Comparison of ENCODE assay signal across 8 mouse cellular contexts in the genomic region with DNA sequence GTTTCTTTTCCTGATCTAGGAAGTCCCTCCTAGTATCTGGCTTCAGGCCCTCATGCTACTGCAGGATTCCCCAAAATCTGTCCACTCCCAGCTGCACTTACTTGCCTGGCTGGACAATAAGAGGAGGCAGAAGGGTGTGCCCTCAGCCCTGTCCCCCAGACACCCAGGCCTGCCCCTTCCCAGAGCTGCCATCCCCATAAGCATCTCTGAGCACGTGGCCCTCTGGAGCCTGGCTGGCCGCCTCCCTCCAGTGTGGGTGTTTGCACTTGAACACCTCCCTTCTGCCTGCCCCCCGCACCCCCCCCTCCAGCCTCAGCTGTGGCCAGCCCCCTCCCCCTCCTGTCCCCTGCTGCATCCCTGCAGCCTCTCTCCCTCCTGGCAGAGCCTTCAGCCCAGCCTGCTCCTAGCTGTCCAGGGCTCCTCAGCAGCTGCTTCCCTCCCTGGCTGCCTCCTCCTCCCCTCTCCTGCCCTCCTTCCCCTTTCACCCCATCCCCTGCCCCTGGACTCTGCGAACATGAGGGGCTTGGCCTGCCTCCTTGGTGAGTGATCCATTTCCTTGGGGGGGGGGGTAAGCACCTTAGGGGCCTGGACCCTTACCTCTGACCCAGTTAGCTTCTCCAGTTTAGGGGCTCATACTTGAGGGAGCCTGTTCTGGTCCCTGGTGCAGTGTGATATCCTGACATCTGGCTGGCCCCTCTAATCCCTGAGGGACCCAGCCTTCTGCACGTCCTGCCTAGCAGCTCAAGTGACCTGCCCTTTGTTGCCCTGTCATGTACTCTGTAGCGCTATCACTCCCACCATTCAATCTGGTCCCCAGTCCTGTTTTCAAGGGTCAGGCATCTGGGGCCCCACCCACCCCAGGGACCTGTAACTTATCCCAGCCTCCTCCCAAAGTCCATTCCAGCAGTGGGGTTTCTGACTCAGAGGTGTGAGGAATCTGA. TPM values are rescaled to one million over a fixed set of nuclear protein-coding genes. Genes with fewer than 3 reads are reported as not detected.
A peak's percentile ranks its signal among the peaks of the same experiment; 100 is the strongest.
DNase-seq lines count a peak whose midpoint lies in the region; ATAC-seq lines count a peak whose summit lies in the region.

A gene (plus strand): TSS at position 345 of the 941 bp plus-strand sequence.

- no peaks in the 10 kb centered on the region for H3K9me3 ChIP-seq in hindbrain, embryonic 11.5 days (ENCODE audit: control insufficient read depth, low read length)

- H3K4me1 ChIP-seq in hindbrain, embryonic 11.5 days (replicated peaks; ENCODE audit: control insufficient read depth, insufficient read depth, low read length), result peaks cover 29% of the 10 kb centered on the region

- 7% methylated on average over 5 of the region's 6 CpGs for WGBS in hindbrain, embryonic 11.5 days

- H3K27me3 ChIP-seq in hindbrain, embryonic 11.5 days (ENCODE audit: control insufficient read depth, insufficient read depth, low read length), result no peaks in the 10 kb centered on the region

- peak within 1 kb of the TSS; percentile 14; the same call in 1 of the 2 replicates for H3K4me2 ChIP-seq in hindbrain, embryonic 11.5 days (replicated peaks; ENCODE audit: low read depth, low read length)

- peak; percentile 29 for DNase-seq in adrenal gland, postnatal 10 days
- DNase-seq in adrenal gland, adult 2 months, result no peak
- peak; percentile 91 for DNase-seq in NIH3T3 (ENCODE audit: low read depth)
- peak; percentile 23 for DNase-seq in forelimb bud, embryonic 11.5 days (ENCODE audit: low read depth, low spot score)
- DNase-seq in hindbrain, embryonic 11.5 days (ENCODE audit: low spot score), result peak; percentile 49
- DNase-seq in lung, postnatal 4 days, result peak; percentile 63 to 88
- DNase-seq in urinary bladder, postnatal 14 days (ENCODE audit: low spot score), result peak; percentile 66
- DNase-seq in layer of hippocampus, postnatal 25 days (ENCODE audit: extremely low spot score in 1 of 2, low spot score in 1 of 2), result no peak

- H3K36me3 ChIP-seq in hindbrain, embryonic 11.5 days (ENCODE audit: control insufficient read depth, insufficient read depth, low read length), result no peaks in the 10 kb centered on the region

- ATAC-seq in hindbrain, embryonic 11.5 days (ENCODE audit: low FRiP score), result peak; percentile 34

- H3K27ac ChIP-seq in hindbrain, embryonic 11.5 days (ENCODE audit: low read depth, low read length), result peak within 1 kb of the TSS; percentile 93

- H3K9ac ChIP-seq in hindbrain, embryonic 11.5 days (ENCODE audit: low read depth, low read length), result peak within 1 kb of the TSS; percentile 42

- H3K4me3 ChIP-seq in hindbrain, embryonic 11.5 days (ENCODE audit: low read depth, low read length), result no peak within 1 kb of the TSS

RNA-seq across cellular contexts. Expression of the gene that starts here (rescaled TPM):
- total RNA-seq in adrenal gland, postnatal 10 days (2021), result 1 to 10 TPM; 5.9 to 6.9 TPM
- 1 to 10 TPM; 2.2 to 2.3 TPM for total RNA-seq in adrenal gland, adult 2 months (2021)
- polyA plus RNA-seq in adrenal gland, adult 2 months (2012; rRNA removed), result 2.9 and 3.1 TPM in 2 replicates
- polyA plus RNA-seq in hindbrain, embryonic 11.5 days (2014; fragmentation: Nextera tagmentation; extraction: Ambion mirVana), result 1.1 and 1.4 TPM in 2 replicates
- 1 to 10 TPM; 1.4 to 2.3 TPM for total RNA-seq in layer of hippocampus, postnatal 25 days (2021)

Comparison
In these comparisons a context has a peak if more than half of its experiments do, and no peak if none do; other contexts are left out.
1. DNase-seq: peak in adrenal gland, postnatal 10 days (single experiment), NIH3T3 (single experiment), forelimb bud, embryonic 11.5 days (single experiment), hindbrain, embryonic 11.5 days (single experiment), lung, postnatal 4 days (2 of 2) and urinary bladder, postnatal 14 days (single experiment); none in adrenal gland, adult 2 months (single experiment) and layer of hippocampus, postnatal 25 days (0 of 2).